Mouse (Mus musculus) hematopoietic stem cell, adult 5-6 weeks (primary cell): ENCODE data around the gene Rin2. TPM values are rescaled to one million over a fixed set of nuclear protein-coding genes. Genes with fewer than 3 reads are reported as not detected.

ENCODE experiments used
- ATAC-seq, 2 experiments: fragments of 125-278 bp in 1 of 2; replicated peaks in 1 of 2; 2 replicates each; pipeline ENCODE4 v1.8.0; 2016 to 2017; ENCODE audit warnings: inconsistent platforms in 2 of 2, mild to moderate bottlenecking in 2 of 2, moderate number of reproducible peaks in 2 of 2, low read depth in 1 of 2, moderate TSS enrichment in 1 of 2; ENCODE audit not compliant: low FRiP score in 2 of 2, poor library complexity in 2 of 2, severe bottlenecking in 2 of 2, insufficient read depth in 1 of 2, low TSS enrichment in 1 of 2
- total RNA-seq: library from RNA; stranded (forward); fragments of 172-1452, 232-1000 nt; gene quantifications from 2 replicates; pipeline ENCODE4 v1.2.3, GENCODE M21; 2017

The Rin2 gene
- total RNA-seq, 1 experiment from 2014 or later = 12.3 TPM

DNA sequence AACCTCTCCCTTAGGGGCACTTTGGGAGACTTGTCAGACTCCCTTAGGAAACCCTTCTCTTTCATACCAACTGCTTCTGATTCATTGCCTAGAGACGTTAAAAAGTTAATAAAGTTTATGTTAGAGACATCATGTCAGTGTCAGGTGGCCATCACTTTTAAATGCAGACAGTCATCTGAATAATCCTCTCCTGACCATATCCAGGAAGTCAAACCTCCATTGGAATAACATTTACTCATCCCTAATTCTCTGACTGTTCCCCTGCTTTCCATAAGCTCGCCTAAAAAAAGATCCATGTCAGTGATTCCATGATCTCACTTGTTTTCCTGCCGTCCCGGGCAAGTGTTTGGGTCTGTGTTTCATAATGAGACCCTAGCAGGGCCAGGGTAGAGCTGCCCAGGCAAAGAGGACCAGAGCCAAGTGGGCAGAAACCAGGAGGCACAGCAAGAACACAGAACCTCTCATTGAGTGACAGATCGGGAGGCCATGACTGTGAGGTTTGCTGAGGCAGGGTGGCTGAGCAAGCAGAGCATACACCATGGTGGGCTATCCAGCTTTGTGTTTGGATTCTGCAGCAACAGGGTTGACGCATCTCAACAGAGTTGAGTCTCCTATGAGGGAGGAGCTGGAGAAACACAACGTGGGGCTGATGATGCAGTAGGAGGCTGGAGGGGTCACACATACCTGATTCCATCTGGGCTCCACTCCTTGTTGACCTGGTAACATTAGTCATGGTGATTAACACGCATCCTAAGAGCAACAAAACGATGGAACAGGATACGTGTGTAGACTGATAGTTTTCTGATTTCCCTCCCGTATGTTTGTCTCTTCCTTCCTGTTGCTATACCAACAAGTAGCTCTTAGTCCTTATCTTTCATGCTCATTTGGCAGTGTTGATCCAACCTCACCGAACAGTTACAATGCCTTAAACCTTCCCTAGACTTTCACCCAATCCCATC, 81.1 kb downstream of the Rin2 start:
- no peak for ATAC-seq

DNA sequence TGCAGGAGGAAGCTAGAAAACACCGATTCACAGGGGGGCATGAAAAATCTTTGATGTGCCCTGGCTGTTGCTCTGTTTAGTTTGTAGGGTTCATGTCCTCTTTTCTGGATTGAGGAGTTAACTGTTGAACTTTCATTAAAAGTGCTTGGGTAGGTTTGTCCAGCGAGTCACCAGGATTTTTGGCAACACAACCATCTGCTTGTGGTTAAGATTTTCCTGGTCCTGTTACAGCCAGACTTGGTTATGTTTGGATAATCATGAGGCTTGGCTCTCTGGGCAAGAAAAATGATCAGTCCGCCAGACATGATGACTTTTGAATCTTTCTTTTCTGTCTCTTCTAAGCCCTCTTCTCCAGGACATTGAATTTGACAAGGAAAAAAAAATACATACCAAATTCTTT, 85.1 kb downstream of the Rin2 start:
- no peak for ATAC-seq

DNA sequence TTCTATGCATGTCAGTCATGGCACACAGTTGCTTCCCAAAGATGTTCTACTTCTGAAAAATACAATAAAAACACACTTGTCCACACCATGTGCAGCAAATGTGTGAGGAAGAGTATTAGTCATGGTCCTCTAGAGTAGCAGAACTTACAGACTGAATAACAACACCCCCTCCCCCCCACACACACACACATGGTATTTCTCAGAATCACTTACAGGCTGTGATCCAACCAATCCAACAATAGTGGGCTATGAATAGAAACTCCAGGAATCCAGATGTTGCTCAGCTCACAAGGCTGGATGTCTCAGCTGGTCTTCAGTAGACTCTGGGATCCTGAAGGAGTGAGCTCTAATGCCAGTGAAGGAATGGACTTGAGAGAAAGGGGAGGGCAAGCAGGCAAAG, 86.4 kb downstream of the Rin2 start:
- no peak for ATAC-seq

DNA sequence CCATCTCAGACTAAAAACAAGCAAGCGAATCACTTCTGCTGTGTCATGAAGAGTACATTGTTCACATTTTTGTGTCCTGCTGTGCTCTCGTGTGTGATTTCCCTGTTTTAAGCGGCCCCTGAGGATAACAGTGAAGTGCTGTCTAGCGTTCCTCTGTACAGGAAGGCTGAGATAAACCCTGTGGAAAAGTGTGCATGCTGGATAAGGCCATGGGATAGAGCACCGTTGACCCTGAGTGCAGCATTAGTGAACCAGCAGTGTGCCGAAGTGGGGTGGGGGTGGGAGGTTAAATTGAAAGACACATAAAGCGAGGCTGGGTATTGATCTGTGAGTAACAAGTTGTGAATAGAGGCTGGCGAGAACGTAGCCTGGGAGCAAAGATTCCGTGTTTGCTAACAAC, 94.9 kb downstream of the Rin2 start:
- no peak for ATAC-seq

DNA sequence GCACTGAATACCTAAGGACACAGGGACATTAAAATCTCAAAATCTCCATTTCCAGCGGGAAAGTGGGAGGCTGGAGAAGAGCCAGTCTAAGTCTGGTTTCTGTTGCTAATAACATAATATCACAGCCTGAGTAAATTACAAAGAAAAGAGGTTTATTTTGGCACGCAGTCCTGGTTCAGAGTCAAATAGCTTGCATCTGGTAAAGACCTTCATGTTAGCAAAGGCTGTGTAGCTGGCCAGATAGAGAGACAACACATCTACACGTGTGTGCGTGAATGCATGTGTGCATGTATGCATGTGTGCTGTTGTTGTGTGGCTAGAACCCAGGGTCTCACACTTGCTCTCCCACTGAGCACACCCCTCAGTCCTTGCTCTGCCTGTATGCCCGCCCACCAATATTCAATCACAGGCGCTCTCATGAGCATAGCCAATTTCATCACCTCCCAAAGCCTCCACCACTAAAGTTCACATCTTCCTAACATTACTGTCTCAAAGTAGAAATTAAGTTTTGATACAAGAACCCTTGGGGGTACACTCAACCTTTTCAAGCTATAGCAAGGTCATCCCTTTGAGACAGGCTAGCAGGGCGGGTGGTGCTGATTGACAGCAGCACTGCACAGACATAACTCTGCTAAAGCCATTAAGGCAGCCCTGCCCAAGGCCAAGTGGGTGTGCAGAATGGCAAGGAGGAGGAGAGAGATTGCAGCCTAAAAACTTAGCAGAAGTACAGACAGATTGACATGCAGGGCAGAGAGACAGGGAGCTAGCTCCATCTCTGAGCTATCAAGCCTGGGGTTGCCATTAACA, 95.9 kb downstream of the Rin2 start:
- no peak for ATAC-seq

DNA sequence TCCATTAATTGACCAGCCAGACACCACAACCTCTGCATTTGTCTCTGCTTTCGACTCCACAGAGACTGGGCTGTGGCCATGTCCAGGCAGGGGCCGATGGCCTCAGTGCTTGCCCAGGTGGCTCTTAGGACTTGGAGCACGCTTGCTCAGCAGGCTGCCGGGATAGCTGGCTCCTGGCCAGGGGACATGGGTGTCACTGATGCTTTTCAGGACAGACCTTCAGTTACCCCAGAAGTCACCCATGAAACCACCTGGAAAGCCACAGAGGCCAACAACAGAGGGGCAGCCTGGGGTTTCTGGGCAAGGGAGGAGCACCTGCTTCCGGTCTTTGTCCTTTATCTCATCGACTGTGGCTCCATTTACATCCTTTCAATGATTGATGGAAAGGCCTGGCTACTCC, 108.2 kb downstream of the Rin2 start:
- peak in 1 of 2 experiments; percentile 26; a peak in 1 of 4 replicates for ATAC-seq

DNA sequence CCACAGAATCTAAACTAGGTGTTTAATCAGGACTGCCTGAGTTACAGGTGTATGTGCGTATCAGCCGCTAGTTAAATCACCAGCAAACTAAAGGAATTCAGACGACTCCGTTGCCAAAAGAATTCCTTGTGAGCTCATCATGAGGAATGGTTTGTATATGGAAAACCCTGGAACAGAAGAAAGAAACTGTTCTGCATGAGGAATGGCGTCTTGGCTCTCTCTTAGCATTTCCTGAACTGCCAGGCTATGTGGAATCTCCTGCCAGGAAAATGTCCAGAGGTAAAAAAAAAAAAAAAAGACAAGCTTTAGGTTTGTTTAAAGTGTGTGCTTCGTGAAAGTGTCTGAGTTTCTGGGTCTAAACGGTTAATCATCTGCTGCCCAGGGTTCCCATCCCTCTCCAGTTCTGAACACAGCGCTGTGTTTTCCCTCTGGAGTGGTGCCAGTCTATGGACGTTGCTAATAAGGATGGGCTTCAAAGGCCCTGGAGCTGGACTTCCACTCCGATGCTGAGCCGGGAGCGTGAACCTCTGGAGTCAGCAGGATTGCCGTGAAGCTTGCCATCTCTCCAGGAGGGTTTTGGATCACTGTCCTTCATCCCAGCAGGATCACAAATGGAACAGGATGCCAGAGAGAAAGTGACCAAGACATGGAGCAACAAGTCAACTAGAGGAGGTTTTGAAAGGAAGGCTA, 109.4 kb downstream of the Rin2 start:
- ATAC-seq = no peak

DNA sequence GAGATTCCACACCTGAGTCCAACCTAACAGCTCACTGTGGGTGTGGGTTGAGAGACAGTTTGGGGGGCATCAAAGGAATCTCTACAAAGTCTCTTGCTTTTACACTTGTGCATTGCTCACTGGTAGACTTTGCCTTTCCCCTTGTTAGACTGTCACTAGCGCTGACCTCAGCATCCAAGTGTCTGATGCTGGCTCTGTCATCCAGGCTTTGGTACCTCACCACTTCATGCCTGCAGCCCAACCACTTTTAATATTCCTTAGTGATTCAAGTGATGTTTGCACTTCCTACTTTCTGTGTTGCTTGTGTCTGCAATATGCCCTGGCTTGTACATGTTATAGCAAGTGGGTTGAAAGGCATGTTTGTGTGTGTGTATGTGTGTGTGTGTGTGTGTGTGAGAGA, 109.9 kb downstream of the Rin2 start:
- no peak for ATAC-seq

DNA sequence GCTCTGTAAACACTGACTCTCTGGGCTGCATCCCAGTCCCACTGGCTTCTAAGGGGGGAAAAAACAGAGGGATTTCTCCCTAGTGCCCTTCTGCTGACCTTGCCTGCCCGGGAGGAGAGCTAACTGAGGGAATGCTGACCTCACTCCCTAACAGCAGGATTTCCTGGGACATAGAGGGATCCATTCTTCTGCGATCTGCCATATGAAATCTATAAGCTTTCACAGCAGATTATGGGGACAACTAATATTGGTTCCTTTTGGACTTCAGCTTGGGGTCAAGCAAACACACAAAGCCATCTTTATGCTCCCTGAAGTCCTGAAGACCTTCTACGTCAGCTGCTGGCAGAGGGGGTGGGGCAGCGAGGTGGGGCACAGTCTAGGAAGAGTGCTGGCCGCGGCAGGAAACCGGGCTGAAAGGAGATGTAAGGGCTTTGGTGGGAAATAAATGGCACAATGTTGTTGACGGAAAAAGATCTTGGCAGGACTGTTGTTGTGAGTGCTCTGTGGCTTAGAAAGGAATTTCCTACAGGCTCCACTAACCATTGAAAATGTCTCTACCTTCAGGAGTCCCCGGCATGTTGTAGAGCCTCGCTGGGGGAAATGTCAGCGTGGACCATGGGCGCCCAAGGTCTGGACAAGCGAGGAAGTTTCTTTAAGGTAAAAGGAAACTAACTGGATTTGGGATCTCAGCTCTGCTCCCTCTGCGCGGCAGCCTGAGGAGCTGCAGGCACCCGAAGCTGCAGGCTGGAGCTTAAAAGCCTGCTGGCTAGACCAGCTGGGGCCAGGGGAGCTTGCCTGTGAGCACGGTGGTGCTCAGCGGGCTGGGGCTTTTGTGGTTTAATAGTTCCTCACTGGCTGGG, 111.0 kb downstream of the Rin2 start:
- ATAC-seq = peak; percentile 63 to 70

DNA sequence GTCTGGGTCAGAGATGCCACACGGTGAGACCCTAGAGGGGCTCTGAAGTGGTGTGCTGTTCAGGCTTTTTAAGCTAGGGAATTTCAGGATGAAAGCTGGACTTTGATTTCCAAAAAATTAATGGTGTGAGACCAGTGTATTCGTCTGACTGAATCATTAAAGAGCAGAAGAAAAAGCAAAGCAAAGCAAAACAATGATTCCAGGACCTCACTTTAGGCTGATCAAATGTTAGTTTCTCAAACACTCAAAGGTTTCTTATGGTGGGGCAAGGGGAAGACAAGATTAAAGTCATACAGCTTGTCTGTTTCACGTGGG, 111.6 kb downstream of the Rin2 start:
- ATAC-seq = no peak

DNA sequence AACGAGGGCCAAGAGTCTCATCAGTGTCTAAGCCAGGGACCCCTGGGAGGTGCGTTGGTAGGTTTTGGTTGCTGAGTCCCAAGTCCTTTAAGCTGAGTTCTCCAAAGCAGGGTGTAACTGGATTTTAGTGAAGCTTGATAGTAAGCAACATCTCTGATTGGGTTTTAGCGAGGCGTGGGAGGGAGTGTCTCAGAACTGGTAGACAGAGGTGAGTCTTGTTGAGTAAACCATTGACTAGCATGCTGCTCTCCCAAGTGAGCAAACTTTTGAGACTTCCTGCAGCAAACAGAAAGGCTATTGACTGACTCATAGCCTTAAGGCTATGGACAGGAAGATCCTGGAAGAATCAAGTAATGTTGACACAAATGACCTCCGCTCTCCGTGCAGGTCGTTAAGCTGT, 112.5 kb downstream of the Rin2 start:
- no peak for ATAC-seq

DNA sequence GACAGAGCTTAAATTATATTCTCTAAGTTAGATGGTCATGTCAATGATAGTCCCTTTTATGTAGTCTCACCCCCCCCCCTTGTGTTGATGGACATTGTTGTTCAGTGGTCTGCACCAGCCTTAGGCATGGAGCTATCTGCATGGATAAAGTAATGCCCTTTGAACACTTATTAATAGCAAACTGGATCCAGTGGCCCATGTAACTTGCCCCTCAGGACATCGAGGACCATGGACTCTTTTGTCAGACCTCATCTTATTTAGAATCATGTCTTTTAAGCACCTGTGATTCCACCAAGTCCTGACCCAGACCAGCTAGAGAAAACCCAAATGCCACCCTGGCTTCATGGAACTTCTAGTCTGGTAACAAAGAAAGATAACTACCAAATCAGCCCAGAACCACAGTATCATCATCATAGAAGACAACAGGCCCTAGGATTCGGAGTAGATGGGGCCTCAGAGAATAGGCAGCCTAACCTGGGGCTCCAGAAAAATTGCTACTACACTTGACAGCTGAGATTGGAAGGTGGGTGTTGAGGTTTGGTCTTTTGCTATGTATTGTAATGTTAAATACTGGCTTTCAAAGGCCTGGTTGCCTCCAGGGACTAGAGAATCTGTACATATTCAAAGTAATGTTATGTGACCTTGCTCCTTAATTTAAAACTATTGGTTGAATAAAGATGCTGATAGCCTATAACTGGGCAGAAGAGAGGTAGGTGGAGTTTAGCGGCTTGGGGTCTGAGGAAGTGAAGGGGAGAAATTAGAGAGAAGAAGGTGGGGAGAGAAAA, 113.7 kb downstream of the Rin2 start:
- no peak for ATAC-seq

DNA sequence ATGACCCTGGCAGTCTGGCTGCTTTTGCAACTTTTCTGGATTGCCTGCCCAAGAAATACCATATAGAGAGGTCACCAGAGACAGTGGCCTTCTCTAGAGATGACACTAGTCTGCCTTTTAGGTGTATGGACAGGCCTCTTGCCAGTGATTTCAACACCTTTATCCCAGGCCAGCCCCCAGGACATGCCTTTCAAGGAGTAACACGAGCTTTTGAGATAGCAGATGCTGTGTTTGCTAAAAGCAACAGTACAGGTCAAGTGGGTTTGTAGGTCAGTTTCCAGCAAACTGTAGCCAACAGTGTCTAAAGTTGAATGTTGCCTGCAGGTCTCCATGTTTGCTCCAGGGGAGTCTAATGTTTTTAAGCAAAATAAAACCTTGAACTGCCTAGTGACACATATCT, 118.7 kb downstream of the Rin2 start:
- ATAC-seq = no peak

DNA sequence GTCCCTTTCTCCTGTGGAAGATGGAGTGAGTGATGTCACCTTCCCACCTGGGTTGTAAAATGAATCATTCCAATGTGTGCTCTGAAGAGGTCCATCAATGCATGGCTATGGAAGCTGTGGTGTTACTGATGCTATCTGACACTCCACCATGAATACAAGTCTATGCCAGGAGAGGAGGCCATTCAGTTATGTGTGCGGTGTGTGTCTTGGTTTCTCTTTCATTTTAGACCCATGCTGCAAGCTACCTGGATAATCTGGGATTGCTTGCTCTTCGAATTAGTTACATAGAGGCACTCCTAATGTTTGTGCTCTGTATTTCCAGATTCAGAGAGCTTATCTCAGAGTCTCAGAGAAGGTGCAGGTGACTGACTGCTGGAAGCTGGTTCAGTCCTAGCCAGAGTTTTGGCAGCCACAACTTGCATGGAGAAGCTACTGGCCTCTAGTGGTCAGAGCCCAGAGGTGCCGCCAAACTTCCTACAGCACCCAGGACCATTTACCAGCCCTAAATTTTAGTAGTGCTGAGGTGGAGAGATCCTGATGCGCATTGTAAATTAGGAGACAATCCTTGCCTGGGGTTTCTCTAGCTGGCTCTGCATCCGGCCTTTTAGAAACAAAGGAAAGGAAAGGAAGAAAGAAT, 119.4 kb downstream of the Rin2 start:
- ATAC-seq = peak; percentile 86 to 87

DNA sequence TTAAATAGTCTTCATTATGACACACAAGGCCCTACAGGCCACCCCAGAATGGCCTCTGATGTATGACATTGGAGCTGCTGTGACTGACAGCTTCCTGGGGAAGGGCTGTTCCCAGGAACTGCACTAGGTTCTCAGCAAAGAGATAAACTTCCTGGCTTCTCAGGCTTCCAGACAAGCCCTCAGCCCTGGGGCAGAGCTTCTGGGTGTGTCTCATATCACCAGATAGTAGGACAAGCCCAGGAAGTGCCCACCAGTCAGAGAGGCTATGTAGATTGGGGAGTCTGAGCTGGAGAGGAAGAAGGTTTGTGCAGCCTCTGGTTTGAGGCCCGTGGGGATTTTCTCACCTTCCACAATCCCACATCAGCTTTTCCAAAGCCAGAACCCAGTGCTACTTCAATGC, 122.8 kb downstream of the Rin2 start:
- ATAC-seq = no peak

DNA sequence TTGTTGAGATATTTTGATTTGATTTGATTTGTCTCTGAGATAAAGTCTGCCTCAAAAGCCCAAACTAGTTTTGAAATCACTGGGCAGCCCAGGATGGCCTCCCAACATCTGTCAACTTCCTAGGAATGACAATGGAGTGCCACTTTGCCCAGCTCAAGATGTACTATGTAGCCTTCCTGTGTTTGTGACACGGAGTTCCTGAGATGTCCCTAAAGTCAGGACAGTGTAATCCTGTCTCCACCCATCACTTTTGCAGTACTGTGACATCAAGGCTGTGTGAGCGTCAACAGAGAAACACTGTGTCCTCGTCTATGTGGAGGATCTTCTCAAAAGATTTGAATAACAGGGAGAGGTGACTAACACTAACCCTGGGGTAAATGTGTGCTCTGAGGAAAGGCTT, 123.9 kb downstream of the Rin2 start:
- no peak for ATAC-seq
